Mouse (Mus musculus): Measurements from ENCODE around the gene Gm20538. TPM values are rescaled to one million over a fixed set of nuclear protein-coding genes. Genes with fewer than 3 reads are reported as not detected.

The Gm20538 gene
- total RNA-seq, 2 experiments from 2014 or later: not detected

Other genes starting within 250 kb of the Gm20538 start
- 1 to 10 TPM; 1.7 to 2.3 TPM for gene Scd4, start 219.7 kb downstream of the Gm20538 start, total RNA-seq (2021)
- gene Scd1, start 145.0 kb downstream of the Gm20538 start, total RNA-seq (2021): 100 to 1,000 TPM in 1 of 2 experiments, 10 to 100 TPM in 1; 89.1 to 102 TPM
- under 1 TPM in 1 of 2 experiments, not detected in 1; 0.14 TPM for gene Wnt8b, start 59.4 kb downstream of the Gm20538 start, total RNA-seq (2021)
- under 1 TPM in 1 of 2 experiments, not detected in 1; 0.28 TPM for gene Sec31b, start 7.0 kb downstream of the Gm20538 start, total RNA-seq (2021)
- gene Ndufb8, start 2.6 kb upstream of the Gm20538 start, total RNA-seq (2021): 100 to 1,000 TPM; 294 to 322 TPM
- gene Hif1an, start 10.0 kb upstream of the Gm20538 start, total RNA-seq (2021): 10 to 100 TPM; 33.3 to 37.9 TPM
- gene Pax2, start 203.2 kb upstream of the Gm20538 start, total RNA-seq (2021): under 1 TPM; 0.26 to 0.36 TPM

Data from left cerebral cortex, postnatal 4 days (tissue).